Mouse (Mus musculus) brain, embryonic 18.5 days (tissue): ENCODE results near the gene Emp3.
A peak's percentile ranks its signal among the peaks of the same experiment; 100 is the strongest.
"Not testable (repeated sequence)": the region's sequence is repeated elsewhere in the genome, so short reads cannot be mapped to it uniquely, and the experiment has no call there.

ENCODE experiments used
- DNase-seq: peaks from one replicate; pipeline ENCODE4 v3.0.0-alpha.2; 2012; ENCODE audit warnings: low read depth, low spot score

Gene Emp3

GRCm38 (mm10) chr7:45921242-45921621 is at the start of gene Emp3:
Gene Emp3, minus strand, starts transcription at chr7:45921404.
- no peak for DNase-seq

GRCm38 (mm10) chr7:45956611-45957010 is 35.4 kb upstream of the Emp3 start:
- no peak for DNase-seq

GRCm38 (mm10) chr7:45949061-45949460 is 27.9 kb upstream of the Emp3 start:
- DNase-seq, result no peak

GRCm38 (mm10) chr7:45943280-45943679 is 22.1 kb upstream of the Emp3 start:
- DNase-seq, result not testable (repeated sequence)

- no peak for DNase-seq
Measured at GRCm38 (mm10) chr7:45941986-45942385, 20.8 kb upstream of the Emp3 start.

- no peak for DNase-seq
Measured at GRCm38 (mm10) chr7:45939836-45940235, 18.6 kb upstream of the Emp3 start.

GRCm38 (mm10) chr7:45935114-45935513 is 13.9 kb upstream of the Emp3 start:
- no peak for DNase-seq

GRCm38 (mm10) chr7:45933766-45934165 is 12.6 kb upstream of the Emp3 start:
- DNase-seq, result not testable (repeated sequence)

GRCm38 (mm10) chr7:45929688-45930087 is 8.5 kb upstream of the Emp3 start:
- no peak for DNase-seq

- DNase-seq, result no peak
Measured at GRCm38 (mm10) chr7:45928626-45929295, 7.6 kb upstream of the Emp3 start.

GRCm38 (mm10) chr7:45924429-45924816 is 3.2 kb upstream of the Emp3 start:
- no peak for DNase-seq

GRCm38 (mm10) chr7:45923762-45924428 is 2.7 kb upstream of the Emp3 start, which contains the start of gene Ccdc114:
Gene Ccdc114, plus strand, starts transcription at chr7:45924072.
- DNase-seq, result no peak

- DNase-seq, result peak; percentile 88
Measured at GRCm38 (mm10) chr7:45922928-45923761, 1.9 kb upstream of the Emp3 start.

GRCm38 (mm10) chr7:45921950-45922600 is 871 bp upstream of the Emp3 start:
- no peak for DNase-seq

- no peak for DNase-seq
Measured at GRCm38 (mm10) chr7:45920583-45921241, 492 bp downstream of the Emp3 start.

- no peak for DNase-seq
Measured at GRCm38 (mm10) chr7:45919761-45920160, 1.4 kb downstream of the Emp3 start.

GRCm38 (mm10) chr7:45919083-45919671 is 2.0 kb downstream of the Emp3 start:
- no peak for DNase-seq

- DNase-seq, result no peak
Measured at GRCm38 (mm10) chr7:45917926-45918325, 3.3 kb downstream of the Emp3 start.

- no peak for DNase-seq
Measured at GRCm38 (mm10) chr7:45917004-45917704, 4.0 kb downstream of the Emp3 start.
